8 mouse cellular contexts compared by ENCODE assay signal in the genomic region with DNA sequence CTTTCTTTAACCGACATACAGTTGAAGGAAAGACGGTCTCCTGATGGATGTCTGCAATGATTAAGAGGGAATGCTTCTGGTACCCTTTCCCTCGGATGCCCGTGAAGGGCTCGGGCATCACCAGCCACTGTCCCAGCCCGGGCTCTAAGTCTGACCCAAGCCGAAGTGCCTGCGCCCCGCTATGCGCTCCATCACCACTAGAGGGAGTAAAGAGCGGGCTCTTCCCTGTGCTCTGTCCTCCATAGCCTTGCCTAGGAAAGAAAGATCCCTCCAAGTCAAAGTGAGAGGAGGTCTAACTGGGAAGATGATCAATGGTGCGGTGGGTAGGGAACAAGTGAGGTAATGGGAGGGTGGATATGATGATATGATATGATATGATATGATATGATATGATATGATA. TPM values are rescaled to one million over a fixed set of nuclear protein-coding genes. Genes with fewer than 3 reads are reported as not detected.
DNase-seq lines count a peak whose midpoint lies in the region; ATAC-seq and TF ChIP-seq lines count a peak whose summit lies in the region.

No protein-coding gene starts in this region.

- no peak for TF ChIP-seq EP300 in ES-Bruce4 (IDR thresholded peaks at IDR 0.05; ENCODE audit: insufficient read depth, low read depth, low read length)

- no peak overlapping the region for H3K27ac ChIP-seq in ES-Bruce4 (ENCODE audit: insufficient read depth, low read length)
- no peak overlapping the region for H3K27ac ChIP-seq in embryonic fibroblast, embryonic 13.5 days (ENCODE audit: insufficient read depth, low read length)
- H3K27ac ChIP-seq in lung, embryonic 14.5 days (ENCODE audit: low read depth), result no peak overlapping the region
- H3K27ac ChIP-seq in olfactory bulb, adult 2 months (ENCODE audit: insufficient read depth, low read depth, low read length), result no peak overlapping the region

- no peak overlapping the region for H3K4me3 ChIP-seq in ES-Bruce4 (ENCODE audit: low read depth, low read length)
- H3K4me3 ChIP-seq in embryonic fibroblast, embryonic 13.5 days (ENCODE audit: insufficient read depth, low read length), result no peak overlapping the region
- no peak overlapping the region for H3K4me3 ChIP-seq in lung, embryonic 14.5 days (ENCODE audit: low read depth, low read length)
- no peak overlapping the region for H3K4me3 ChIP-seq in olfactory bulb, adult 2 months (ENCODE audit: insufficient read depth, low read depth, low read length)

- H3K27me3 ChIP-seq in ES-Bruce4 (ENCODE audit: control insufficient read depth, insufficient read depth, low read length, poor library complexity, severe bottlenecking), result no peaks in the 10 kb centered on the region
- no peaks in the 10 kb centered on the region for H3K27me3 ChIP-seq in lung, embryonic 14.5 days (ENCODE audit: insufficient read depth, low read length)

- TF ChIP-seq POLR2A in ES-Bruce4 (IDR thresholded peaks at IDR 0.05; ENCODE audit: insufficient read depth, low read length), result no peak
- no peak for TF ChIP-seq POLR2A in embryonic fibroblast, embryonic 13.5 days (IDR thresholded peaks at IDR 0.05; ENCODE audit: low read depth, low read length)
- TF ChIP-seq POLR2A in olfactory bulb, adult 2 months (IDR thresholded peaks at IDR 0.05; ENCODE audit: insufficient read depth, low read depth, low read length), result no peak

- no peaks in the 10 kb centered on the region for H3K9me3 ChIP-seq in ES-Bruce4 (replicated peaks; ENCODE audit: control insufficient read depth, insufficient read depth, low read length, poor library complexity, severe bottlenecking)
- no peaks in the 10 kb centered on the region for H3K9me3 ChIP-seq in lung, embryonic 14.5 days (ENCODE audit: low read depth, low read length)

- WGBS in lung, embryonic 14.5 days, result 3% methylated on average over 12 of the region's 12 CpGs
- WGBS in olfactory bulb, adult 2 months, result 3% methylated on average over 12 of the region's 12 CpGs

- intact Hi-C loops in heart, postnatal 10 days (cut with DNase I), result loop anchor here (2.0 kb wide), 1 partner anchor 43 kb away; no protein-coding TSS in a partner anchor

- no peak overlapping the region for H3K4me2 ChIP-seq in lung, embryonic 14.5 days

- peak; percentile 74; the same call in 1 of the 2 replicates for ATAC-seq in lung, embryonic 14.5 days (ENCODE audit: insufficient read depth)

- H3K36me3 ChIP-seq in ES-Bruce4 (ENCODE audit: control insufficient read depth, insufficient read depth, low read length, poor library complexity, severe bottlenecking), result no peaks in the 10 kb centered on the region
- no peaks in the 10 kb centered on the region for H3K36me3 ChIP-seq in lung, embryonic 14.5 days (ENCODE audit: insufficient read depth)

- peak; percentile 84 for TF ChIP-seq CTCF in ES-Bruce4 (IDR thresholded peaks at IDR 0.05; ENCODE audit: low read depth, low read length)
- TF ChIP-seq CTCF in embryonic fibroblast, embryonic 13.5 days (IDR thresholded peaks at IDR 0.05; ENCODE audit: borderline replicate concordance, insufficient read depth, low read length), result peak; percentile 77
- TF ChIP-seq CTCF in lung, embryonic 14.5 days (IDR thresholded peaks at IDR 0.05; ENCODE audit: low read depth), result peak; percentile 97
- TF ChIP-seq CTCF in olfactory bulb, adult 2 months (IDR thresholded peaks at IDR 0.05; ENCODE audit: insufficient read depth, low read depth, low read length), result peak; percentile 89

- H3K9ac ChIP-seq in ES-Bruce4 (ENCODE audit: low read depth, poor library complexity, severe bottlenecking), result no peak overlapping the region
- H3K9ac ChIP-seq in lung, embryonic 14.5 days, result no peak overlapping the region

- H3K4me1 ChIP-seq in ES-Bruce4 (ENCODE audit: control insufficient read depth, insufficient read depth, low read length), result no peaks in the 10 kb centered on the region
- no peaks in the 10 kb centered on the region for H3K4me1 ChIP-seq in embryonic fibroblast, embryonic 13.5 days (ENCODE audit: control insufficient read depth, insufficient read depth, low read length)
- no peaks in the 10 kb centered on the region for H3K4me1 ChIP-seq in lung, embryonic 14.5 days (ENCODE audit: insufficient read depth)
- H3K4me1 ChIP-seq in olfactory bulb, adult 2 months (ENCODE audit: control insufficient read depth, insufficient read depth, low read length), result no peaks in the 10 kb centered on the region

- peak; percentile 64 for DNase-seq in brain, adult 2 months (ENCODE audit: low read depth, low spot score)
- DNase-seq in heart, postnatal 10 days, result peak; percentile 52 to 74
- peak; percentile 69 for DNase-seq in kidney, postnatal 14 days
- DNase-seq in lung, embryonic 14.5 days, result peak; percentile 86
- DNase-seq in urinary bladder, postnatal 14 days (ENCODE audit: low spot score), result peak; percentile 58

RNA-seq across cellular contexts. Expression of a gene that starts 23.5 kb away (rescaled TPM):
- polyA plus RNA-seq in ES-Bruce4 (2011; ENCODE audit: insufficient read depth, insufficient read length, low read depth, missing spikeins), result 0.18 TPM in 1 of 2 replicates, not detected in the other
- not detected in 2 replicates for polyA plus RNA-seq in embryonic fibroblast, embryonic 13.5 days (2011; ENCODE audit: insufficient read length, low read depth, missing spikeins)
- not detected for total RNA-seq in heart, postnatal 10 days (2021)
- 0.05 TPM in 1 of 2 replicates, not detected in the other for polyA plus RNA-seq in lung, embryonic 14.5 days (2014; fragmentation: Nextera tagmentation; extraction: Ambion mirVana)
- not detected in 2 replicates for polyA plus RNA-seq in olfactory bulb, adult 2 months (2012; ENCODE audit: insufficient read depth, insufficient read length, low replicate concordance, missing spikeins)
